Mouse (Mus musculus) embryonic facial prominence, embryonic 11.5 days (tissue): ENCODE measurements around the gene Adarb1. TPM values are rescaled to one million over a fixed set of nuclear protein-coding genes. Genes with fewer than 3 reads are reported as not detected.

Experiments
- ATAC-seq: fragments of 200-750 bp; cut with Nextera tagmentation; replicated peaks from 2 replicates; pipeline ENCODE4 v1.8.0; 2017; ENCODE audit warnings: low read depth; ENCODE audit not compliant: insufficient number of reproducible peaks, low FRiP score, low TSS enrichment
- DNase-seq: peaks from one replicate; pipeline ENCODE4 v3.0.0-alpha.2; 2015; ENCODE audit warnings: low spot score
- H3K27ac ChIP-seq: fragments of 300-500 bp; sonication (generic); replicated peaks from 2 replicates; pipeline ENCODE4 v1.5.1; 2014; ENCODE audit warnings: mild to moderate bottlenecking, low read depth, low read length, control low read depth
- H3K27me3 ChIP-seq: fragments of 300-500 bp; sonication (generic); 2 replicates; pipeline ENCODE4 v1.6.1; 2014; ENCODE audit warnings: mild to moderate bottlenecking, low read length, moderate library complexity, mixed read lengths; ENCODE audit not compliant: control insufficient read depth, insufficient read depth
- H3K36me3 ChIP-seq: fragments of 300-500 bp; sonication (generic); replicated peaks from 2 replicates; pipeline ENCODE4 v1.6.1; 2014; ENCODE audit warnings: low read depth, mild to moderate bottlenecking, low read length, moderate library complexity, mixed read lengths; ENCODE audit not compliant: control insufficient read depth, insufficient read depth
- H3K4me1 ChIP-seq: fragments of 300-500 bp; sonication (generic); 2 replicates; pipeline ENCODE4 v1.6.1; 2014; ENCODE audit warnings: low read length, mixed read lengths; ENCODE audit not compliant: control insufficient read depth, insufficient read depth
- H3K4me2 ChIP-seq: fragments of 300-500 bp; sonication (generic); 2 replicates; pipeline ENCODE4 v1.6.1; 2014; ENCODE audit warnings: low read depth, mild to moderate bottlenecking, control low read depth, low read length, moderate library complexity
- H3K4me3 ChIP-seq: fragments of 300-500 bp; sonication (generic); 2 replicates; pipeline ENCODE4 v1.5.1; 2014; ENCODE audit warnings: low read depth, low read length, control low read depth
- H3K9ac ChIP-seq: fragments of 300-500 bp; sonication (generic); replicated peaks from 2 replicates; pipeline ENCODE4 v1.6.1; 2014; ENCODE audit warnings: mild to moderate bottlenecking, control low read depth, low read length
- H3K9me3 ChIP-seq: fragments of 300-500 bp; sonication (generic); replicated peaks from 2 replicates; pipeline ENCODE4 v1.6.1; 2016; ENCODE audit warnings: mild to moderate bottlenecking, low read length, inconsistent platforms, mixed read lengths; ENCODE audit not compliant: control insufficient read depth
- WGBS: fragments of 180-500 bp; shearing (Covaris S2); extraction: QIAGEN DNeasy Blood & Tissue Kit; methylation state at CpG from one replicate; pipeline ENCODE4 v1.1.7; 2014; 5-methylcytosine and 5-hydroxymethylcytosine counted together
- polyA plus RNA-seq: library from polyadenylated mRNA; unstranded; fragments of >200 nt; fragmentation: Nextera tagmentation; extraction: Ambion mirVana; gene quantifications from 2 replicates; pipeline ENCODE4 v1.2.1, GENCODE M21; 2014

Adarb1 gene
- polyA plus RNA-seq, 1 experiment from 2014 or later: 3.6 TPM

- Histone ChIP-seq H3K4me3 (no peak overlapping the region), H3K4me2 (no peak overlapping the region), H3K36me3 (no peaks in the 10 kb centered on the region), H3K27me3 (no peaks in the 10 kb centered on the region), H3K9ac (no peak overlapping the region), H3K27ac (no peak overlapping the region), H3K4me1 (no peaks in the 10 kb centered on the region), H3K9me3 (no peaks in the 10 kb centered on the region)
- DNase-seq (no peak), ATAC-seq (no peak)
These were observed 12.7 kb upstream of the Adarb1 start for GRCm38 (mm10) chr10:77430771-77431170.

- DNase-seq (no peak), ATAC-seq (no peak)
- no peak overlapping the region for H3K27ac ChIP-seq
- H3K4me2 ChIP-seq: no peak overlapping the region
- H3K9ac ChIP-seq: no peak overlapping the region
- WGBS: 84% methylated on average over 5 of the region's 5 CpGs
- no peaks in the 10 kb centered on the region for H3K36me3 ChIP-seq
- no peaks in the 10 kb centered on the region for H3K9me3 ChIP-seq
- H3K4me1 ChIP-seq: no peaks in the 10 kb centered on the region
- no peak overlapping the region for H3K4me3 ChIP-seq
- no peaks in the 10 kb centered on the region for H3K27me3 ChIP-seq
These were observed 11.9 kb upstream of the Adarb1 start for GRCm38 (mm10) chr10:77429921-77430320.

GRCm38 (mm10) chr10:77427610-77428009 is 9.5 kb upstream of the Adarb1 start:
- no peak for DNase-seq
- no peak for ATAC-seq
- H3K9ac ChIP-seq: no peak overlapping the region
- WGBS: 56% methylated on average over 2 of the region's 2 CpGs
- no peaks in the 10 kb centered on the region for H3K4me1 ChIP-seq
- H3K9me3 ChIP-seq: no peaks in the 10 kb centered on the region
- H3K36me3 ChIP-seq: no peaks in the 10 kb centered on the region
- no peaks in the 10 kb centered on the region for H3K27me3 ChIP-seq
- no peak overlapping the region for H3K27ac ChIP-seq
- no peak overlapping the region for H3K4me3 ChIP-seq
- no peak overlapping the region for H3K4me2 ChIP-seq

GRCm38 (mm10) chr10:77420190-77420589 is 2.1 kb upstream of the Adarb1 start:
- ATAC-seq: no peak
- DNase-seq: no peak
- Histone ChIP-seq H3K4me3 (no peak overlapping the region), H3K4me2 (no peak overlapping the region), H3K9ac (no peak overlapping the region), H3K9me3 (no peaks in the 10 kb centered on the region), H3K27ac (no peak overlapping the region), H3K36me3 (no peaks in the 10 kb centered on the region), H3K4me1 (peaks cover 4% of the 10 kb centered on the region), H3K27me3 (peaks cover 13% of the 10 kb centered on the region)
- 94% methylated on average over 3 of the region's 3 CpGs for WGBS

GRCm38 (mm10) chr10:77417240-77418102 is 599 bp downstream of the Adarb1 start:
- Histone ChIP-seq H3K4me1 (peaks cover 4% of the 10 kb centered on the region), H3K36me3 (no peaks in the 10 kb centered on the region), H3K4me2 (peak overlapping the region; percentile 92), H3K27me3 (peaks cover 13% of the 10 kb centered on the region), H3K4me3 (peak overlapping the region; percentile 78), H3K9ac (peak overlapping the region; percentile 77), H3K9me3 (no peaks in the 10 kb centered on the region), H3K27ac (no peak overlapping the region)
- ATAC-seq (peak; percentile 66), DNase-seq (peak; percentile 46)
- WGBS: under 1% methylated on average over 50 of the region's 70 CpGs

GRCm38 (mm10) chr10:77416666-77417239 is 1.3 kb downstream of the Adarb1 start:
- no peak for DNase-seq
- Histone ChIP-seq H3K9ac (peak overlapping the region; percentile 77), H3K27ac (no peak overlapping the region), H3K4me3 (peak overlapping the region; percentile 78), H3K9me3 (no peaks in the 10 kb centered on the region), H3K27me3 (peaks cover 13% of the 10 kb centered on the region), H3K36me3 (no peaks in the 10 kb centered on the region), H3K4me1 (peaks cover 4% of the 10 kb centered on the region), H3K4me2 (peak overlapping the region; percentile 92)
- ATAC-seq: peak; percentile 19; the same call in 1 of the 2 replicates
- 6% methylated on average over 24 of the region's 24 CpGs for WGBS

- H3K27ac ChIP-seq: no peak overlapping the region
- ATAC-seq: no peak
- H3K4me1 ChIP-seq: peaks cover 4% of the 10 kb centered on the region
- peaks cover 13% of the 10 kb centered on the region for H3K27me3 ChIP-seq
- no peaks in the 10 kb centered on the region for H3K9me3 ChIP-seq
- H3K36me3 ChIP-seq: no peaks in the 10 kb centered on the region
- H3K9ac ChIP-seq: no peak overlapping the region
- 90% methylated on average over 5 of the region's 5 CpGs for WGBS
- DNase-seq: no peak
- no peak overlapping the region for H3K4me3 ChIP-seq
- no peak overlapping the region for H3K4me2 ChIP-seq
These were observed 2.2 kb downstream of the Adarb1 start for GRCm38 (mm10) chr10:77415867-77416266.

- H3K36me3 ChIP-seq: no peaks in the 10 kb centered on the region
- H3K4me3 ChIP-seq: no peak overlapping the region
- DNase-seq (no peak), ATAC-seq (no peak)
- no peaks in the 10 kb centered on the region for H3K9me3 ChIP-seq
- peaks cover 4% of the 10 kb centered on the region for H3K4me1 ChIP-seq
- no peak overlapping the region for H3K4me2 ChIP-seq
- 55% methylated on average over 2 of the region's 2 CpGs for WGBS
- no peak overlapping the region for H3K27ac ChIP-seq
- peaks cover 13% of the 10 kb centered on the region for H3K27me3 ChIP-seq
- H3K9ac ChIP-seq: no peak overlapping the region
These were observed 4.3 kb downstream of the Adarb1 start for GRCm38 (mm10) chr10:77413791-77414190.
